ENCODE assay signal across 9 mouse cellular contexts in genomic region chr14:93350906-93351305, GRCm38 (mm10).
DNase-seq lines count a peak whose midpoint lies in the region; ATAC-seq lines count a peak whose summit lies in the region.
"Had no signal": no experiment of that assay in that cellular context is flagged by ENCODE, and none has a peak within 500 bp of the region (broad histone marks: within the 10 kb centered on the region; RNA-seq: fewer than 3 reads in every experiment).

No protein-coding gene starts in this region.

- ATAC-seq in embryonic facial prominence, embryonic 14.5 days (ENCODE audit: low read depth), result no peak
- peak; percentile 72; the same call in 1 of the 2 replicates for ATAC-seq in midbrain, embryonic 11.5 days (ENCODE audit: low FRiP score)
- ATAC-seq in intestine, embryonic 16.5 days, result no peak

- H3K36me3 ChIP-seq in embryonic facial prominence, embryonic 14.5 days (ENCODE audit: control insufficient read depth, insufficient read depth, low read length), result no peaks in the 10 kb centered on the region
- no peaks in the 10 kb centered on the region for H3K36me3 ChIP-seq in midbrain, embryonic 11.5 days (ENCODE audit: control insufficient read depth, insufficient read depth, low read length)
- H3K36me3 ChIP-seq in intestine, embryonic 16.5 days (ENCODE audit: control insufficient read depth, insufficient read depth, low read length), result no peaks in the 10 kb centered on the region
- H3K36me3 ChIP-seq: liver, embryonic 15.5 days had no signal

- no peak overlapping the region for H3K4me2 ChIP-seq in embryonic facial prominence, embryonic 14.5 days (ENCODE audit: low read depth, low read length)
- no peak overlapping the region for H3K4me2 ChIP-seq in midbrain, embryonic 11.5 days
- no peak overlapping the region for H3K4me2 ChIP-seq in intestine, embryonic 16.5 days (ENCODE audit: low read depth, low read length)
- H3K4me2 ChIP-seq: liver, embryonic 15.5 days had no signal

- peak; percentile 9 for DNase-seq in urinary bladder, postnatal 14 days (ENCODE audit: low spot score)
- DNase-seq in urinary bladder, postnatal 25 days (ENCODE audit: low spot score), result no peak
- peak; percentile 50 for DNase-seq in embryonic facial prominence, embryonic 14.5 days (ENCODE audit: low spot score)
- DNase-seq in layer of hippocampus, adult 11-12 months (ENCODE audit: low spot score), result peak; percentile 65
- peak; percentile 78 for DNase-seq in midbrain, embryonic 11.5 days (ENCODE audit: low spot score, missing footprints)
- DNase-seq in thymus, postnatal 10 days (ENCODE audit: low spot score in 2 of 2), result no peak
- no peak for DNase-seq in T-cell, adult 2 months (ENCODE audit: low spot score)

- no peak overlapping the region for H3K4me3 ChIP-seq in embryonic facial prominence, embryonic 14.5 days (ENCODE audit: low read depth, low read length)
- no peak overlapping the region for H3K4me3 ChIP-seq in midbrain, embryonic 11.5 days (ENCODE audit: low read depth, low read length)
- no peak overlapping the region for H3K4me3 ChIP-seq in intestine, embryonic 16.5 days (ENCODE audit: low read length)
- H3K4me3 ChIP-seq: liver, embryonic 15.5 days had no signal

- no peaks in the 10 kb centered on the region for H3K27me3 ChIP-seq in embryonic facial prominence, embryonic 14.5 days (replicated peaks; ENCODE audit: control insufficient read depth, insufficient read depth, low read length)
- H3K27me3 ChIP-seq in midbrain, embryonic 11.5 days (ENCODE audit: control insufficient read depth, insufficient read depth, low read length), result no peaks in the 10 kb centered on the region
- no peaks in the 10 kb centered on the region for H3K27me3 ChIP-seq in intestine, embryonic 16.5 days (replicated peaks; ENCODE audit: control insufficient read depth, insufficient read depth, low read length)
- H3K27me3 ChIP-seq: liver, embryonic 15.5 days had no signal

- no peak overlapping the region for H3K9ac ChIP-seq in embryonic facial prominence, embryonic 14.5 days (ENCODE audit: low read depth, low read length)
- H3K9ac ChIP-seq in midbrain, embryonic 11.5 days (ENCODE audit: low read length), result no peak overlapping the region
- H3K9ac ChIP-seq in intestine, embryonic 16.5 days (ENCODE audit: low read depth, low read length), result no peak overlapping the region
- H3K9ac ChIP-seq: liver, embryonic 15.5 days had no signal

- WGBS in embryonic facial prominence, embryonic 14.5 days, result 44% methylated on average over 6 of the region's 6 CpGs
- 30% methylated on average over 6 of the region's 6 CpGs for WGBS in midbrain, embryonic 11.5 days
- WGBS in intestine, embryonic 16.5 days, result 59% methylated on average over 6 of the region's 6 CpGs

- H3K27ac ChIP-seq in embryonic facial prominence, embryonic 14.5 days (replicated peaks; ENCODE audit: low read depth, low read length), result no peak overlapping the region
- no peak overlapping the region for H3K27ac ChIP-seq in midbrain, embryonic 11.5 days (ENCODE audit: low read depth, low read length)
- H3K27ac ChIP-seq in intestine, embryonic 16.5 days (ENCODE audit: low read length), result no peak overlapping the region
- H3K27ac ChIP-seq: liver, embryonic 15.5 days had no signal

- no peaks in the 10 kb centered on the region for H3K4me1 ChIP-seq in embryonic facial prominence, embryonic 14.5 days (ENCODE audit: control insufficient read depth, insufficient read depth, low read length)
- H3K4me1 ChIP-seq in midbrain, embryonic 11.5 days (ENCODE audit: control insufficient read depth, insufficient read depth, low read length), result no peaks in the 10 kb centered on the region; the same call in 1 of the 2 replicates
- H3K4me1 ChIP-seq in intestine, embryonic 16.5 days (ENCODE audit: control insufficient read depth, insufficient read depth, low read length), result no peaks in the 10 kb centered on the region
- H3K4me1 ChIP-seq: liver, embryonic 15.5 days had no signal

- no peaks in the 10 kb centered on the region for H3K9me3 ChIP-seq in embryonic facial prominence, embryonic 14.5 days (ENCODE audit: control insufficient read depth, low read length)
- H3K9me3 ChIP-seq in midbrain, embryonic 11.5 days (ENCODE audit: control insufficient read depth, low read length), result no peaks in the 10 kb centered on the region
- no peaks in the 10 kb centered on the region for H3K9me3 ChIP-seq in intestine, embryonic 16.5 days (ENCODE audit: control insufficient read depth, low read length)
- H3K9me3 ChIP-seq: liver, embryonic 15.5 days had no signal

Comparison
In these comparisons a context has a peak if more than half of its experiments do, and no peak if none do; other contexts are left out.
1. DNase-seq: peak in urinary bladder, postnatal 14 days (single experiment), embryonic facial prominence, embryonic 14.5 days (single experiment), layer of hippocampus, adult 11-12 months (single experiment) and midbrain, embryonic 11.5 days (single experiment); none in urinary bladder, postnatal 25 days (single experiment), thymus, postnatal 10 days (0 of 2) and T-cell, adult 2 months (single experiment).